Mouse (Mus musculus): ENCODE data around the gene Vamp1.
"Not testable (repeated sequence)": the region's sequence is repeated elsewhere in the genome, so short reads cannot be mapped to it uniquely, and the experiment has no call there.

The Vamp1 gene

DNA sequence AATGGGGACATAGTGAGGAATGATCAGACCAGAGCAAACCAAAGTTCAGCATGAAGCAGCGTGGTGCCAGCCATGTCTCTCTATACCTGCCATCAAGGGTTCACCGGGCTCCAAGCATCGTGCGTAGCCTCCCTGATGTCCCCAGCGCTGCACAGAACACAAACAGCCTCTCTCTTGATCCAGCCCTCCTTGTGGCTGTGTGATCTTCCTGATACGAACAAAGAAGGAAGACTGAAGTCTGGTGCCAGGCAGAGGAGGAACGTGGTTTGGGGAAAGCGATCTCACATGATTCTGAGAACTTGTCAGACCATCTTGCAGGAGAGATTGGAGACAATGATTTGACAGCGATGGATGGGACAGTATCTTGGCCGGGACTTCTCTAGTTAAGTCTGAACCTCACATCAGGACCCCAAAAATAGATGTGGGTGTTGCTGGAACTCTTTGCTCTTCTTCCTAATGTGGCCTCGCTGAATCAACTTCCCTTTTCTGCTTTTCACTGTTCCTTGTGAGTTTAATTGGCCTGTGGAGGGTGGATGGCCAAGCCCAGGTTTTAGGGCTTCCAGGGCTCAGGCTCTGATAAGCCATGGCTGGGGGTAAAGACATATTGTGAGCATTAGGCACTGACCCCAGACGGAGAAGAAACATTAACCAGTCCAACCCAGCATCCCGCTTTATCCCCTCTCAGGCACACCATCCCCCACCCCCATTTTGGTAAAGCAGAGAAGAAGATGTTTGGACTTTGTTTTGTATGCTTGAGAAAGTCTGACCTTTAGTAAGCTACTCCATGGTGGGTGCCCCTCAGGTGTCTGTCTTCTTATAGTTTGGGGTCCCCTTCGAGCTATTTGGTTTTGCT lies 38.7 kb downstream of the Vamp1 start:
- no peak for DNase-seq

DNA sequence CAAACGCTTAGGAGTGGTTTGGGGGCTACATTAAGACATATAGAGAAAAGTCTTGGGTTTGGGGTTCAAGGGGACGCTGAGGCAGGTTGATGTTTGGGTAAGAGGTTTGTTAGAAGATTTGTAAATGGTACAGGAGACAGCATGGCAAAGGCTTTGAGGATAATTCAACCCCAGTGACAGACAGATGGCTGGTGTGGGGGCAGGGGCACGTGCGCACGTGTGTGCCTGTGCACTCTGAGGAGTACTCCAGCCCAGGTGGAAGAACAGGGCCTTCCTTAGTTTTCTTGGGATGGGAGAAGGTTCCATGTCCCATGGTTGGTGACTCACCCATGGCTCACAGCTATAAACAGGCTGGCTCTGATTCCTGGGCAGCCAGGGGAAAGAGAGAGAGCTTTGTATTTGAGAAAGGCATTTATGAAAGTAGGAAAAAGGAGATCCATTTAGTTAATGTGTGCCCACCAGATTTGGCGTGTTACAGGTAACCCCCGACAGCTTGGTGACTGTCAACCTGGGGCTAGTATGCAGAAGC lies 40.2 kb downstream of the Vamp1 start:
- no peak for DNase-seq

DNA sequence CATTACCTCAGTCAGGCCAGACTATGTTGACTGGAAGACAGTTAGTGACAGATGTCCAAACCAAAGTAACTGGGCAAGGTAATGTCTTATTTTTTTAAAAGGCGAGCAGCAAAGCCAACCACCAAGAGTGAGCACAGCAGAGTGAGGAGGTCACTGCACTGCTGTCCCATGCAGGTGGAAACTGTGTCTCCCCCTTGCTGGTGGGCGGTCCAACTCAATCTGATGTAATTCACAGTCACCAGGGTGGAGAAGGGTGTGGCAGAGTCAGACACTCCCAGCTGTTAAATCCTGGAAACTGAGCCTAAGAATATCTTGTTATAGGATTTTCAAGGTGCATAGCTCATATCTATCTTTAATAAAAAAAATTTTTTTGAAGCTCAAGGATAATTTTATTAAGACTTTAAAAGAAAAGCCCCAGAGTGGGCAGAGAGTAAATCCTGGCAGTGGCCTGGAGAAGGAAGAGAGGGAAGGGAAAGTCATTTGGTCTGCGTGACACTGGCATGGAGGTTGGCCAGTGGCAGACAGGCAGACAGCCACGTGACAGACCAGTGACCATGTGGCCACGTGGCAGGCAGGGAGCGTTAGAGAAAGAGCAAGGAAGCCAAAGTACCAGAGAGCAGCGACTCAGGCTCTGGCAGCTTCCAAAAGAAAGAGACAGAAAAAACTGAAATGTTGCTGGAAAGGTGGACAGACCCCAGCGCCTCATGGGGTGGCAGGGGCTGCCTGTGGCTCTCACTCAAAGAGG lies 41.0 kb downstream of the Vamp1 start:
- peak; percentile 41 to 54 for DNase-seq

DNA sequence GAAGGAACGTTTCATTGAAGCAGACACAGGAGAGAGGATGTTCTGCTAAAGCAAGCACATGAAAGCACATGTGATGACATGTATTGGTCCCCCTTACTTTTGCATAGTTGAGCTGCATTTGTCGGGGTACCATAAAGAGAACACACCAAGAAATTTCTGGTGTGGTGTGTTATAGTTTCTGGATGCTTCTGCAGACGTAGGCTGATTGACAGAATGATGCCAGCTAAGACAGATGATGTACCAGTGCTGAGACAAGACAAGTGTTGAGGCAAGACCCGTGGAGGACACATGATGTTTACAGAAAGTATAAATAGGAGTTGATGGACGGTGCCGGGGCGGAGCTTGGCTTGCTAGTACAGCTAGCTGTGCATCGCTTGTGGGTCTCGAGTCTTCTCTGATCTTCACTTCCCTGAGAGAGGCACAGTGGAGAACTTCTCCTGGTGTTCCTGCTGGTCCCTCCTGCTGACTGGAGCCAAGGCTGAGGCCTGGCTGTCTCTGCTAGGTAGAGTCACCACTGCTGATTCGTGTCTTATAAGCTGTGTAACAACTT lies 44.7 kb downstream of the Vamp1 start:
- DNase-seq, result no peak

DNA sequence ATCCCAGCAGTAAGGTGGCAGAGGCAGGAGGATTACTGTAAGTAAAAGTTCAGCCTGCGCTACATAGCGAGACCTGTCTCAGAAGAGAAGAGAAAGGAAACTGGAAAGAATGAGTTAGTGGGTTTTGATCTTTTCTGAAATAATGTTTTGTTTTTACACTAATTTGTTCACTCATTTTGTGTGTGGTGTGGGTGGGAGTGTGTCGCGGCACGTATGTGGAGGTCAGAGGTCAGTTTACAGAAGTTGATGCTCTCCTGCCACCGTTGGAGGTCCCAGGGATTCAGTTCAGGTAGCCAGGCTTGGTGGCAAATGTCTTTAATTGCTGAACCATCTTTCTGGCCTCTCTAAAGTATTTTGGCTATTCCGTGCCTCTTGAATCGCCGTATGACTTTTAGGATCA lies 48.9 kb downstream of the Vamp1 start:
- no peak for DNase-seq

DNA sequence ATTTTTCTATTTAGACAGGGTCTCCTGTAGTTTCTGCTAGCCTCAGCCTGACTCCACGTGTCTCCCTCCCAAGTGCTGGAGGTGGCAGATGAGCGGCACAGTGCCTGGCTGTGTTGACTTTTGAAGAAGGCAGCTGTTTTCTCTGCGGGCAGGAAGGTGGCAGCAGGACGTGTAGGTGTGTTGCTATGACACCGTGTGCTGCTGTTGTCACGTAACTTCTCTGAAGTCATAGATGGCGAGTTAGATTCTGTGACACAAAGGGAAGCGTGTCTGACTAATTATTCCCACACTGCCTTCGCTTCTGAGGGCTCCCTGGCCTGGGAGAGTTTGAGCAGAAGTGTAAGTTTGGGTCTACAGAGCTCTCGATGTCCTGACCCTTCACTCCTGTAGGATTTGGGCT lies 49.9 kb downstream of the Vamp1 start:
- no peak for DNase-seq

DNA sequence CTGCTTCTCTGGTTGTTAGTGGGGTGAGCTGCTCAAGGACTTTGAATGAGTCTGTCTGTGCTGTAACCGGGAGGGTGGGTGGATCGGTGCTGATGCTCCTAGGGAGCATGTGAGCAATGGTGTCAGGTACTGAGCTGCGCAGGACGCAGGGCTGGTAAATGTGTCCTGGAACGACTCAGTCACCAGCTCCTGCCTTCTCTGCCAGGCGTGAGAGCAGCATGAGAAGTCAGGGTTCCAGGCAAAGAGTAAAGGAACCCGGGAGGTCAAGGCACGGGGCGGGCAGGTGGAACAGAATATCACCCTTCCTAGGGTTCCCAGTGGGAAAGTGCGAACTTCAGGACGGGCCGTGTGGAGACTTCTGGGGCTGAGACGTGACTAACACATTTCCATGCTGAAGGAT lies 50.7 kb downstream of the Vamp1 start:
- DNase-seq, result no peak

DNA sequence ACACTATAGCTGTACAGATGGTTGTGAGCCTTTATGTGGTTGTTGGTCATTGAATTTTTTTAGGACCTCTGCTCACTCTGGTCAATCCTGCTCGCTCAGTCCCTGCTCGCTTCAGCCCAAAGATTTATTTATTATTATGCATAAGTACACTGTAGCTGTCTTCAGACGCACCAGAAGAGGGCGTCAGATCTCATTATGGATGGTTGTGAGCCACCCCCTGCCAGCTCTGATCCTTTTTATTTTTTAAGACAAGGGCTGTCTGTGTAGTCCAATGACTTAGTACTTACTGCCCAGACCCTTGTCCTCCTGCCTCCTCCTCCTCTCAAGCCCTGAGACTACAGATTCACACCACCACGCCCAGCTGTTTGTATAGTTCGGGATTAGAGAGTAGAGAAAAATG lies 51.2 kb downstream of the Vamp1 start:
- not testable (repeated sequence) for DNase-seq

DNA sequence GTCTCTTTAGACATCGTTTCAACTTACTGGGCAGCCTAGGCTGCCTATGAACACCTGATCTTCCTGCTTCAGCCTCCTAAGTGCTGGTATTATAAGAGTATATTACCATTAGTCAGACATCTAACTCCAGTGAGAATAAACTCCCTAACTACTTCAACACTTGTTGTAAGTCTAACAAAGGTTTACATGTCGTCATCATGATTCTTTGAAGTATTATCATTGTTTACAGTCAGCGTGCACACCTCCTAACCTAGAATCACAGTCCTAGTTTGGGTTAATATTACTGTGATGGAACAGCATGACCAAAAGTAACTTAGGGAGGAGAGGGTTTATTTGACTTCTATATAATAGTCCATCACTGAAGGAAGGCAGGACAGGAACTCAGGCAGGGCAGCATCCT lies 52.1 kb downstream of the Vamp1 start:
- DNase-seq, result no peak

DNA sequence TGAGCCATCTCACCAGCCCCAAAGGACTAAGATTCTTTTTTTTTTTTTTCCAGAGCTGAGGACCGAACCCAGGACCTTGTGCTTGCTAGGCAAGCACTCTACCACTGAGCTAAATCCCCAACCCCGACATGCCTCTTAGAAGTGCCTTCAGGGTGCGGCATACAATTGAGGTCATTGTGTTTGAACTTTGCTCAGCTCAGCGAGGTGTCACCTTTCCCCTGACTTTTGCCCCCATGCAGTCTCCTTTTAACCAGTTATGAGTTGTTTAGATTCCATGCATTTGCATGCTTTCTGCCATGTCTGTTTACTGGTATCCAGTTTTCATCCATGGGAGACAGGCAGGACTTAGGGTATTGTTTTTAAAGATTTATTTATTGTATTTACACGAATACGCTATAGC lies 53.4 kb downstream of the Vamp1 start:
- no peak for DNase-seq

DNA sequence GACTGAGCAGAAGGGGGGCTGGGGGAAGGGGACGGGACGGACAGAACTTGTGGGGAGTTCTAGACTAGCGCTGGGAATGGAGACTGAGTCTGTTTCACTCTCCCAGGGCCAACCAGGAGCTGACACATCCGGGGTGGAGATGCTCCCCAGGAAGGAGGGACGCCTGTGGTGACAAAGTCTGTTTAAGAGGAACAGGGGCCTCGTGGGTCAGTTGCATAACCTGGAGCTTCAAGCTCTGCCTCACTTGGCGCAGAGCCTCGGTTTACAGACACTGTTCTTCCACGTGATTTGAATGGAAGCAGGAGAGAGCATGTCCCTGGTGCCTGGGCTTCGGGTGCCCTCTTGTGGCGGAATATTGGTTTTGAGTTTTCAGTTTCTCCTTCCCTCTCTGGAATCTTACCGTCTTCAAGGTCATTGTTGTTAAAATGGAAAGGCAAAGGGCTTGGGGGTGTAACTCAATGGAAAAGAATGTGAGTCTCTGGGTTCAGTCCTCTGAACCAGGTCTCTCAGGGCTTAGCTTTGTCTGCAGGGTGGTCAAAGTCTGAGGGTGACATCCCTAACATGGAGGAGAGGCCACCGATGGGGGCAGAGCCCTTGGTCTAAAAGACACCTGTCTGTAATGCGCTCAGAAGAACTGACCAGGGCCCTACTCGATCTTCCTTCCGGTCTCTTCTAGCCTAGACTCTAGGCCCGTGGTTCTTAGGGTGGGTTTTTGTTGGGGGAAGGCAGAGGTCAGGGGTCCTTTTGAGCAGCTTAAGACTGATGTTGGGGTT lies 56.3 kb downstream of the Vamp1 start:
- DNase-seq, result peak; percentile 94 to 96

DNA sequence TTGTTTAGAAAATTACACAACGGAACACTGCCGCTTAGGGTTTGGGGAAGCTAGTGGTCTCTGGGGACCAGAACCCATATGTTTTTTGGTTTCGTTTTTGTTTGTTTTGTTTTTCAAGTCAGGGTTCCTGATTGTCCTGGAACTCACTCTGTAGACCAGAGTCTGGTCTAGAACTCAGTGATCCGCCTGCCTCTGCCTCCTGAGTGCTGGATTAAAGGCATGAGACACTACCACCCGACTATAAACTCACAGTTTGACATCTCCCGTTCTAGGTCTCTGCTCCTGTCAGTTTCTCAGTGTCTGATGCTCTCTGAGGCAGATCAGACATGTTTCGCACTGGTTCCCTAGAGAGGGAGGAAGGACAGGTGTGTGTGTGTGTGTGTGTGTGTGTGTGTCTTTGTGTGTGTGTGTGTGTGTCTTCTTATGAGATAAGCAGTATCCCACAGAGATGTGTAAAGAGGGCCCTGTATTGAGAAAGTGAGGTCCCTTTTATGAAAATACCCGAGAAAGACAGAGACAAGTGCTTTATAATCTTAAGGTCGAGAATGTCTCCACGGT lies 57.0 kb downstream of the Vamp1 start:
- no peak for DNase-seq

DNA sequence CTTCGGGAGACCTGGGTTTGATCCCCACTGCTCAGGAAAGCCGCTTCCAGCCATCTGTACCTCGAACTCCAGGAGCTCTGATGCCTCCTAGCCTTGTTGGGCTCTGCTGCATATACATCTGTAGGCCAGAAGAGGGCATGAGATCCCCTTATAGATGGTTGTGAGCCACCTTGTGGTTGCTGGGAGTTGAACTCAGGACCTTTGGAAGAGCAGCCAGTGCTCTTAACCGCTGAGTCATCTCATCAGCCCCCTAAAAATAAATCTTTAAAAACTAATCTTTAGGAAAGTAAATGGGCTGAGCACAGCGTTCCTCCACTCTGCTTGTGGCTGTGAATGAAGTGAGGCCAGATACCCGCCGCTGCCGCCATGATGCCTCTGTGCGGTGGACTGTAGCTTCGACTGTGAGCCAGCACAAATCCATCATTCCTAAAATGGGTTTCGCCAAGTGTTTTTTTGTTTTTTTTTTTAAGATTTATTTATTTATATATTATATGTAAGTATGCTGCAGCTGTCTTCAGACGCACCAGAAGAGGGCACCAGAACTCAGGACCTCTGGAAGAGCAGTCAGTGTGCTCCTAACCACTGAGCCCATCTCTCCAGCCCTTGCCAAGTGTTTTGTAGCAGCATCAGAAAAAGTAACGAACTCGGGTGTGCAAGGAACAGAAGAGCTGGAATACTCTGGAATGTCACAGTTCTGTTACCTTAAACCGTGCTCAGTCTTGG lies 59.7 kb downstream of the Vamp1 start:
- DNase-seq, result no peak

DNA sequence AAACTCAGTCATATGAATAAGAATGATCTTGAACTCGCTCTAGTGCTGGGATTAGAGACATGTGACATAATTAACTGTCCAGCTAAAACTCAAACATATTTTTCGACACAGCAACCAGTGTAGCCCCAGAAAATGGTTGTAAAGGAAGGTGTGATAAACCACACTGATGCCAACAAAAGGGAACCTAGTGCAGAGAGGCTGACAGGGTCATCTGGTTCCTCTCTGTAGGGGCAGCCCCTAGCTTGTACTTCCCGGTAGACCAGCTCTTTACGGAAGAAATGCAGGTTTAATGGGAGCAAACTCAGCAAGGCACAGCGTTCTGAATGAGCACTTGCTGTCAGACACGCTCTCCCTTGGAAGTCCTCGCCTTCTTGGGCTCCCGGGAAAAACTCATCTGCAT lies 64.4 kb downstream of the Vamp1 start:
- DNase-seq, result no peak

DNA sequence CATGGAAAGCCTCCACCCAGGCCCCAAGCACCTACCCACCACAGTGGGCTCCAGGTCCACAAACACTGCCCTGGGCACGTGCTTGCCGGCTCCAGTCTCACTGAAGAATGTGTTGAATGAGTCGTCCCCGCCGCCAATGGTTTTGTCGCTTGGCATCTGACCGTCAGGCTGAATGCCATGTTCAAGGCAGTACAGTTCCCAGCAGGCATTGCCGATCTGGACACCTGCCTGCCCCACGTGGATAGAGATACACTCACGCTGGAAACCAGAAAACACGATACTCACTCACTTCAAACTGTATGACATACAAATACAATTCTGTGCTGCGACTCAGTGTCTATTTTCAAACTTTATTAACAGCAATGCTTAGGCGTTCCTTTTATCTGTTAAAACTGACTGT lies 67.4 kb downstream of the Vamp1 start:
- DNase-seq, result not testable (repeated sequence)

DNA sequence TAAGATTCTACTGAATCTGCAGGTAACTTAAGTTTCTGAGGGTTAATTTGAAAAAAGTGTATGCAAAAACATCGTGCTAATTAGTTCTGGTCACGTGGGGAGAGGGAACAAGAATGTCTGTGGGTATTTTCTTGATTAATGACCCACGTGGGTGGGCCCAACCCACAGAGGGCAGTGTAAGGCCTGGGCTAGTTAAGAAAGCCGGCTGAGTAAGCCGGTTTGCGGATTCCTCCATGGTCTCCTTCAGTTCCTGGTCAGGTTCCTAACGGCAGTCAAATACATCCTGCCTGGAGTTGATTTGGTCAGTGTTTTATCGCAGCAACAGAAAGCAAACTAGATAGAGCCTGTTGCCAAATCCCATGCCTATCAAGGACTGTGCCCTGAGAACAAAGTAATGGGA lies 68.9 kb downstream of the Vamp1 start:
- DNase-seq, result no peak

DNA sequence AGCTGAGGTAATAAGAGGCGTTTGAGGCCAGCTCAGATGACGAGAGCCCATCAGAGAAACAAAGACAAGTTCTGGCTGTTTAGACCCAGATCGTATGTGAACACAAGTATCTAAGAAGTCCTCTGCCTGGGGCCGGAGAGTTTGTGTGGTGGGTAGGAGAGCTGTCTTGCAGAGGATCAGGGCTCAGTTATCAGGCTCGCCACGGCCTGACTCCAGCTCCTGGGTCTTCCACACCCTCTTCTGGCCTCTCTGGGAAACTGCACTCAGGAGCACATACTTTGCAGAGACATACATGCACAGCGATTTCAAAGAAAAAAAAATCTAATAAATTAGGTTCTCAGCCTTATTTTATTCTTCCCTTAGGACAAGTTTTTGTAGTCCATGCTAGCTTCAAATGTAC lies 69.4 kb downstream of the Vamp1 start:
- no peak for DNase-seq

DNA sequence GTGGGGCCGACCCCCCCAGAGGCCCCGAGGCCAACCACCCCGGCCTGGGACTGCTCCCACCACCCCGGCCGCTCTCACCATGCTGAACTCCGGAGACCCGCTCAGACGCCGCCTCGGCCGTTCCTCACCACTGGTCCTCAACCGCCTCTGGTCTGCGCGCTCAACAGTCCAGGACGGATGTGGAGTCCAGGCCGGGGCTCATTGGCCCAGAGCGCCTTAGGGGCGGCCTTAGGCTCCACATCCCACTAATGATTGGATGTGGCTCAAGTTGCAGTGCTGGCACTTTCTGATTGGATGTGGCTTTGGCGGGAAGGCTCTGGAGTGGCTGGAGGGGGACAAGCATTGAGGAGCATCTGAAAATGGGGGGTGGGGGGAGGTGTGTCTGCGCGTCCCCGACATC lies 70.5 kb downstream of the Vamp1 start, which contains the start of gene Tuba3a:
TSS of gene Tuba3a (minus strand) at position 153 of the 400 bp plus-strand sequence.
- DNase-seq, result no peak

DNA sequence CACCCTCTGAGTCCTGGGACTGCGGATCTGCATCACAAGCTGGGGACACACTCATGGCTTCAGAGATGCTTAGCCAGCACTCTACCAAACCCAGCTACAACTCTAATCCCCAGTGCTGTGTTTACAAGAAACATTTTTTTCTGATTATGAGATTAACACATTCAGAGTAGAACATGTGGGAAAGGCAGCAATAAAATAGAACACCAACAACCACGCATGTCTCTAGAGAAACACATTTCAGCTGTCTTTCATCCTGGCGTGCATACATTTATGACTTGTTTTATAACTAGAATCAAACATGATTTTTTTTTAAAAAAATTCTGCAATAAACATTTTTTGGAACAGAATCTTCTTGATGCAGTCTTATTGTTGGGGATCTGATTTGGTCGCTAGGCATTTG lies 71.6 kb downstream of the Vamp1 start:
- DNase-seq, result no peak

DNA sequence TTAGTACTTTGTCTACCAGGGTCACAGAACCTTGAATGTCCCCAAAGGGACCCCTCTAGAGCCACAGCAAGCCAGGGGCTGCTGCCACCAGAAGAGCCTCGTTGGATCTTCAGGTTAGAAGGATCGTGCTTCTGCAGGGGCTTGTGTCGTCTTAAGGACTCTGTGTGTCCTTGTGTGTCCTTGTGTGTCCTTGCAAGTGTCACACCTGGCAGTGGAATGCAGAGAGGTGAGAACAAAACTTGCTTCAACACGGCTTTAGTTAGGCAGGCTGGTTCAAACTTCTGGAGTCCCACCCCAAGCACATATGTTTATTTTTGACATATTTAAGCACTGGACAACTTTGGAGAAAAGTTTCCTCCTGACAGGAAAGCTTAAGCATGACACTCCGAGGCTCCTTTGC lies 73.4 kb downstream of the Vamp1 start:
- no peak for DNase-seq

DNA sequence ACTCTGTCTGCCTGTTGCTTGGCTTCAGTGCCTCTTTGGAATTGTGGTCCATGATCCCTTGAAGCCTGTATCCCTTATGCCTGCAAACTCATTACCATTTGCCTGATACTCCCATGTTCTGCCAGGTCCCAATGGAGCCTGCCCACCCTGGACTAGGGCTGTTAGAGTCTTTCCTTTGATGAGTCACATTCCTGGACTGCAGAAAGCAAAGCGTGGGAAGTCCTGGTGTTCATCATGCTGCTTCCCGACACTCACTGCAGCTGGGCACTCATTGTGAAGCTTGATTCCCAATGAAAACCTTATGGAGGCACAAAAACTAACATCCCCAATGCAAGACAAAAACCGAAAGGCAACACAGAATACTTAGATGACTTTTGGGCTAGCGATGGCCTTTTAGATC lies 76.0 kb downstream of the Vamp1 start:
- DNase-seq, result no peak

DNA sequence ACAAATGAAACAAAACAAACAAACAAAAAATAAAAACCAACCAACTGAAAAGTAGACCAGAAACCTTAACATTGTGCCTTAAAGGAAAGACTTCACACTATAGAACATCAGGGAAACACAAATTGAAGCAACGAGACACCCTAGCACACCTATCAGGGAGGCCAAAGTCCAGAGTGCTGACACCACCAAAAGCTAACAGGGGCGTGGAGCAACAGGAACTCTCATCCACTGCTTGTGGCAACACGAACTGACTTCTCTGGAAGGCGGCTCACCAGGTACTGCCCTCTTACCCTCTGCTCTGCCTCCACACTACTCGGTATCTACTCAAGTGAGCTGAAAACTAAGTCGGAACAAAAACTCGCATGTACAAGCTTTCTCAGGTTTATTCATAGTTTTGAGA lies 76.9 kb downstream of the Vamp1 start:
- DNase-seq, result no peak
